Comparison of ENCODE assay signal across 10 mouse cellular contexts in the genomic region with DNA sequence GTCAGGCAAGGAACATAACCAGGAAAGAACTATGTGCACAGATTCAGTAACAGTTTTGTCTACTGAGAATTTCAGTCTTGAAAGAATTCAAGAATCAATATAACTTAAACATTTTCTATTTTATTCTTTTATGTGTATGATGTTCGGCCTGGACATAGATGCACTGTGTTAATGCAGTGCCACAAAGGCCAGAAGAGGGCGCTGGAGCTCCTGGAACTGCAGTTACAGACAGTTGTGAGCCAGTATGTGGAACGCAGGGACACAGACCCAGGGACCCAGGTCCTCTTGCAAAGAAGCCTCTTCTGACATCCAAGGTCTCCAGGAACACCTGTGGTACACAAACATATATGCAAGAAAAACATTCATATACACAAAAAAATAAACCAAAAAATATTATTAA. TPM values are rescaled to one million over a fixed set of nuclear protein-coding genes. Genes with fewer than 3 reads are reported as not detected.
A peak's percentile ranks its signal among the peaks of the same experiment; 100 is the strongest.
DNase-seq lines count a peak whose midpoint lies in the region; ATAC-seq and TF ChIP-seq lines count a peak whose summit lies in the region.
"Had no signal": no experiment of that assay in that cellular context is flagged by ENCODE, and none has a peak within 500 bp of the region (broad histone marks: within the 10 kb centered on the region; RNA-seq: fewer than 3 reads in every experiment).

No protein-coding gene starts in this region.

- peaks cover 4% of the 10 kb centered on the region; the same call in 1 of the 2 replicates for H3K4me1 ChIP-seq in liver, adult 2 months (ENCODE audit: control insufficient read depth, insufficient read depth, low read length)
- H3K4me1 ChIP-seq in liver, embryonic 12.5 days, result peaks cover 16% of the 10 kb centered on the region

- H3K9me3 ChIP-seq in liver, embryonic 12.5 days (replicated peaks), result no peaks in the 10 kb centered on the region
- H3K9me3 ChIP-seq: heart, embryonic 12.5 days; midbrain, embryonic 12.5 days had no signal

- TF ChIP-seq CTCF in liver, adult 2 months (IDR thresholded peaks at IDR 0.05; ENCODE audit: low read depth, low read length), result peak; percentile 75

- H3K36me3 ChIP-seq in liver, adult 2 months (ENCODE audit: control insufficient read depth, insufficient read depth, low read length), result no peaks in the 10 kb centered on the region; the same call in 1 of the 2 replicates
- H3K36me3 ChIP-seq in liver, embryonic 12.5 days, result peaks cover 6% of the 10 kb centered on the region

- H3K4me2 ChIP-seq in liver, embryonic 12.5 days, result no peak overlapping the region
- H3K4me2 ChIP-seq: heart, embryonic 12.5 days; midbrain, embryonic 12.5 days had no signal

- no peak for ATAC-seq in liver, embryonic 12.5 days
- no peak for ATAC-seq in erythroid progenitor cell, adult 5-6 weeks (replicated peaks; ENCODE audit: low FRiP score, poor library complexity, severe bottlenecking)

- H3K9ac ChIP-seq in liver, adult 2 months (ENCODE audit: low read depth, low read length), result no peak overlapping the region
- no peak overlapping the region for H3K9ac ChIP-seq in liver, embryonic 12.5 days
- H3K9ac ChIP-seq: heart, embryonic 12.5 days; midbrain, embryonic 12.5 days had no signal

- peak; percentile 56 for DNase-seq in adrenal gland, postnatal 14 days
- no peak for DNase-seq in adrenal gland, postnatal 4 days (ENCODE audit: low spot score in 2 of 2)
- no peak for DNase-seq in liver, adult 2 months (ENCODE audit: extremely low read depth, low read depth, low spot score)
- DNase-seq in brain, adult 2 months (ENCODE audit: low read depth, low spot score), result peak; percentile 26
- DNase-seq in retina, embryonic 14.5 days (ENCODE audit: low spot score), result peak; percentile 57
- no peak for DNase-seq in ovary, postnatal 14 days (ENCODE audit: low spot score)

- WGBS in liver, adult 2 months, result 70% methylated on average over 3 of the region's 3 CpGs
- 57% methylated on average over 3 of the region's 3 CpGs for WGBS in liver, embryonic 12.5 days (ENCODE audit: insufficient replicate concordance)

- H3K27me3 ChIP-seq in liver, adult 2 months (ENCODE audit: control insufficient read depth, insufficient read depth, low read length), result no peaks in the 10 kb centered on the region
- no peaks in the 10 kb centered on the region for H3K27me3 ChIP-seq in liver, embryonic 12.5 days (replicated peaks)
- H3K27me3 ChIP-seq: heart, embryonic 12.5 days; midbrain, embryonic 12.5 days had no signal

- peaks cover 3% of the 10 kb centered on the region; the same call in 1 of the 2 replicates for H3K79me2 ChIP-seq in liver, adult 2 months (ENCODE audit: control insufficient read depth, insufficient read depth, low read length)

- TF ChIP-seq POLR2A in liver, adult 2 months (IDR thresholded peaks at IDR 0.05; ENCODE audit: extremely low read depth, insufficient read depth, low read length), result no peak

- no peak overlapping the region for H3K4me3 ChIP-seq in liver, adult 2 months (ENCODE audit: insufficient read depth, low read depth, low read length)
- no peak overlapping the region for H3K4me3 ChIP-seq in liver, embryonic 12.5 days
- H3K4me3 ChIP-seq: heart, embryonic 12.5 days; midbrain, embryonic 12.5 days had no signal

- no peak overlapping the region for H3K27ac ChIP-seq in liver, adult 2 months (replicated peaks; ENCODE audit: insufficient read depth, low read depth, low read length)
- H3K27ac ChIP-seq in liver, embryonic 12.5 days, result no peak overlapping the region
- H3K27ac ChIP-seq: midbrain, embryonic 12.5 days had no signal

RNA-seq across cellular contexts. Expression of a gene that starts 3.0 kb away (rescaled TPM):
- total RNA-seq in adrenal gland, postnatal 14 days (2021), result 41.6 and 44.1 TPM in 2 replicates
- 10 to 100 TPM; 65.2 to 73.1 TPM for total RNA-seq in adrenal gland, postnatal 4 days (2021)
- 14.5 and 22.0 TPM in 2 replicates for total RNA-seq in liver, adult 2 months (2014; rRNA removed)
- polyA plus RNA-seq in liver, adult 2 months (2012; rRNA removed), result 15.9 and 17.0 TPM in 2 replicates
- 17.0 and 19.0 TPM in 2 replicates for polyA plus RNA-seq in liver, embryonic 12.5 days (2016; fragmentation: Nextera tagmentation; extraction: Ambion mirVana)
- total RNA-seq in erythroid progenitor cell, adult 5-6 weeks (2015; ENCODE audit: low replicate concordance), result 2.5 and 6.7 TPM in 2 replicates
- total RNA-seq in erythroid progenitor cell, adult 5-6 weeks (2017; ENCODE audit: low replicate concordance), result 9.5 and 15.7 TPM in 2 replicates

RNA-seq across cellular contexts. Expression of a gene that starts 14.8 kb away (rescaled TPM):
- 122 and 133 TPM in 2 replicates for total RNA-seq in adrenal gland, postnatal 14 days (2021)
- 100 to 1,000 TPM; 125 to 126 TPM for total RNA-seq in adrenal gland, postnatal 4 days (2021)
- 87.8 and 131 TPM in 2 replicates for total RNA-seq in liver, adult 2 months (2014; rRNA removed)
- 75.0 and 111 TPM in 2 replicates for polyA plus RNA-seq in liver, adult 2 months (2012; rRNA removed)
- 24.4 and 26.4 TPM in 2 replicates for polyA plus RNA-seq in liver, embryonic 12.5 days (2016; fragmentation: Nextera tagmentation; extraction: Ambion mirVana)
- total RNA-seq in erythroid progenitor cell, adult 5-6 weeks (2015; ENCODE audit: low replicate concordance), result 15.1 and 40.0 TPM in 2 replicates
- 25.1 and 34.4 TPM in 2 replicates for total RNA-seq in erythroid progenitor cell, adult 5-6 weeks (2017; ENCODE audit: low replicate concordance)

RNA-seq across cellular contexts. Expression of a gene that starts 20.5 kb away (rescaled TPM):
- 77.5 and 92.0 TPM in 2 replicates for total RNA-seq in adrenal gland, postnatal 14 days (2021)
- total RNA-seq in adrenal gland, postnatal 4 days (2021), result 100 to 1,000 TPM; 118 to 136 TPM
- total RNA-seq in liver, adult 2 months (2014; rRNA removed), result 61.3 and 67.7 TPM in 2 replicates
- 58.8 and 61.4 TPM in 2 replicates for polyA plus RNA-seq in liver, adult 2 months (2012; rRNA removed)
- 1,354 and 1,355 TPM in 2 replicates for polyA plus RNA-seq in liver, embryonic 12.5 days (2016; fragmentation: Nextera tagmentation; extraction: Ambion mirVana)
- total RNA-seq in erythroid progenitor cell, adult 5-6 weeks (2015; ENCODE audit: low replicate concordance), result 2,720 and 2,790 TPM in 2 replicates
- 1,215 and 1,747 TPM in 2 replicates for total RNA-seq in erythroid progenitor cell, adult 5-6 weeks (2017; ENCODE audit: low replicate concordance)

RNA-seq across cellular contexts. Expression of a gene that starts 30.0 kb away (rescaled TPM):
- 76.0 and 90.3 TPM in 2 replicates for total RNA-seq in adrenal gland, postnatal 14 days (2021)
- 100 to 1,000 TPM; 146 to 165 TPM for total RNA-seq in adrenal gland, postnatal 4 days (2021)
- 5.6 and 11.2 TPM in 2 replicates for total RNA-seq in liver, adult 2 months (2014; rRNA removed)
- polyA plus RNA-seq in liver, adult 2 months (2012; rRNA removed), result 22.5 and 23.6 TPM in 2 replicates
- 233 and 239 TPM in 2 replicates for polyA plus RNA-seq in liver, embryonic 12.5 days (2016; fragmentation: Nextera tagmentation; extraction: Ambion mirVana)
- 455 and 495 TPM in 2 replicates for total RNA-seq in erythroid progenitor cell, adult 5-6 weeks (2015; ENCODE audit: low replicate concordance)
- total RNA-seq in erythroid progenitor cell, adult 5-6 weeks (2017; ENCODE audit: low replicate concordance), result 1,704 and 2,100 TPM in 2 replicates

RNA-seq across cellular contexts. Expression of a gene that starts 32.2 kb away (rescaled TPM):
- total RNA-seq in adrenal gland, postnatal 14 days (2021), result 20.0 and 29.9 TPM in 2 replicates
- total RNA-seq in adrenal gland, postnatal 4 days (2021), result 10 to 100 TPM; 36.0 to 37.4 TPM
- 250 and 307 TPM in 2 replicates for total RNA-seq in liver, adult 2 months (2014; rRNA removed)
- 153 and 185 TPM in 2 replicates for polyA plus RNA-seq in liver, adult 2 months (2012; rRNA removed)
- polyA plus RNA-seq in liver, embryonic 12.5 days (2016; fragmentation: Nextera tagmentation; extraction: Ambion mirVana), result 19.7 and 21.1 TPM in 2 replicates
- 0.72 and 5.0 TPM in 2 replicates for total RNA-seq in erythroid progenitor cell, adult 5-6 weeks (2015; ENCODE audit: low replicate concordance)
- 9.1 and 16.1 TPM in 2 replicates for total RNA-seq in erythroid progenitor cell, adult 5-6 weeks (2017; ENCODE audit: low replicate concordance)

Comparison
In these comparisons a context has a peak if more than half of its experiments do, and no peak if none do; other contexts are left out.
1. DNase-seq: peak in adrenal gland, postnatal 14 days (single experiment), brain, adult 2 months (single experiment) and retina, embryonic 14.5 days (single experiment); none in adrenal gland, postnatal 4 days (0 of 2), liver, adult 2 months (single experiment) and ovary, postnatal 14 days (single experiment).
2. RNA of a gene that starts 20.5 kb away (total RNA-seq): 1,215 to 2,790 TPM in erythroid progenitor cell, adult 5-6 weeks; 118 to 136 TPM in adrenal gland, postnatal 4 days, 77.5 to 92.0 TPM in adrenal gland, postnatal 14 days and 61.3 to 67.7 TPM in liver, adult 2 months; every median in the first group is over 4 times any median in the second.